ENCODE assay signal across 13 mouse cellular contexts in genomic region chr1:131600314-131600713, GRCm38 (mm10). TPM values are rescaled to one million over a fixed set of nuclear protein-coding genes. Genes with fewer than 3 reads are reported as not detected.
DNase-seq lines count a peak whose midpoint lies in the region; ATAC-seq and TF ChIP-seq lines count a peak whose summit lies in the region.
"Had no signal": no experiment of that assay in that cellular context is flagged by ENCODE, and none has a peak within 500 bp of the region (broad histone marks: within the 10 kb centered on the region; RNA-seq: fewer than 3 reads in every experiment).

No protein-coding gene starts in this region.

- DNase-seq in testis, postnatal 14 days (ENCODE audit: low spot score) = no peak
- DNase-seq in c-Kit-positive CD71-negative TER-119-negative erythroid progenitor cells, embryonic 14.5 days (ENCODE audit: low read depth) = peak; percentile 10
- peak; percentile 18 for DNase-seq in thymus, postnatal 25 days
- no peak for DNase-seq in urinary bladder, postnatal 10 days (ENCODE audit: low spot score)
- no peak for DNase-seq in heart, adult 18-20 months
- DNase-seq: right cerebral cortex, postnatal 4 days had no signal

- H3K4me1 ChIP-seq in intestine, postnatal 0 days (replicated peaks; ENCODE audit: control insufficient read depth, insufficient read depth, low read length) = no peaks in the 10 kb centered on the region
- H3K4me1 ChIP-seq in intestine, embryonic 15.5 days (replicated peaks) = no peaks in the 10 kb centered on the region
- peaks cover 3% of the 10 kb centered on the region; the same call in 1 of the 2 replicates for H3K4me1 ChIP-seq in testis, adult 2 months (ENCODE audit: control insufficient read depth, insufficient read depth, low read length)
- H3K4me1 ChIP-seq: forebrain, embryonic 13.5 days had no signal

- H3K4me2 ChIP-seq in intestine, postnatal 0 days (replicated peaks; ENCODE audit: low read depth) = no peak overlapping the region
- no peak overlapping the region for H3K4me2 ChIP-seq in intestine, embryonic 15.5 days (replicated peaks)
- H3K4me2 ChIP-seq: forebrain, embryonic 13.5 days; heart, embryonic 11.5 days had no signal

- H3K4me3 ChIP-seq in intestine, postnatal 0 days (ENCODE audit: low read depth, low read length) = no peak overlapping the region
- no peak overlapping the region for H3K4me3 ChIP-seq in intestine, embryonic 15.5 days (replicated peaks)
- H3K4me3 ChIP-seq in testis, adult 2 months (ENCODE audit: control insufficient read depth, low read depth, low read length) = no peak overlapping the region
- H3K4me3 ChIP-seq: forebrain, embryonic 13.5 days had no signal

- 38% methylated on average over 11 of the region's 11 CpGs for WGBS in intestine, postnatal 0 days
- 35% methylated on average over 11 of the region's 11 CpGs for WGBS in intestine, embryonic 15.5 days

- H3K36me3 ChIP-seq in intestine, postnatal 0 days (ENCODE audit: control insufficient read depth, insufficient read depth) = no peaks in the 10 kb centered on the region
- H3K36me3 ChIP-seq in intestine, embryonic 15.5 days = no peaks in the 10 kb centered on the region
- no peaks in the 10 kb centered on the region for H3K36me3 ChIP-seq in testis, adult 2 months (ENCODE audit: control insufficient read depth, insufficient read depth, low read length)

- H3K27ac ChIP-seq in intestine, postnatal 0 days (ENCODE audit: low read depth, low read length) = no peak overlapping the region
- no peak overlapping the region for H3K27ac ChIP-seq in intestine, embryonic 15.5 days
- no peak overlapping the region for H3K27ac ChIP-seq in testis, adult 2 months (ENCODE audit: control insufficient read depth, insufficient read depth, low read depth, low read length)
- H3K27ac ChIP-seq: forebrain, embryonic 13.5 days had no signal

- no peak for TF ChIP-seq POLR2A in testis, adult 2 months (IDR thresholded peaks at IDR 0.05; ENCODE audit: control insufficient read depth, low read depth, low read length)

- H3K9ac ChIP-seq in intestine, postnatal 0 days (ENCODE audit: low read depth, low read length) = no peak overlapping the region
- H3K9ac ChIP-seq in intestine, embryonic 15.5 days = no peak overlapping the region
- H3K9ac ChIP-seq: forebrain, embryonic 13.5 days had no signal

- H3K9me3 ChIP-seq in intestine, postnatal 0 days (ENCODE audit: control insufficient read depth) = no peaks in the 10 kb centered on the region
- H3K9me3 ChIP-seq in intestine, embryonic 15.5 days = no peaks in the 10 kb centered on the region
- H3K9me3 ChIP-seq: forebrain, embryonic 13.5 days had no signal

- TF ChIP-seq CTCF in intestine, postnatal 0 days (IDR thresholded peaks at IDR 0.05; ENCODE audit: low read depth) = peak; percentile 50
- TF ChIP-seq CTCF in testis, adult 2 months (IDR thresholded peaks at IDR 0.05; ENCODE audit: control insufficient read depth, insufficient read depth, insufficient replicate concordance, low read depth, low read length) = peak; percentile 18; the same call in 1 of the 2 replicates

- peaks cover 11% of the 10 kb centered on the region for H3K27me3 ChIP-seq in intestine, postnatal 0 days (replicated peaks; ENCODE audit: control insufficient read depth, insufficient read depth, low read length)
- peaks cover 10% of the 10 kb centered on the region; the same call in 1 of the 2 replicates for H3K27me3 ChIP-seq in intestine, embryonic 15.5 days (replicated peaks)
- H3K27me3 ChIP-seq in testis, adult 2 months (ENCODE audit: control insufficient read depth, insufficient read depth, low read length) = no peaks in the 10 kb centered on the region

- ATAC-seq in intestine, postnatal 0 days = no peak
- ATAC-seq in intestine, embryonic 15.5 days = no peak
- ATAC-seq: forebrain, embryonic 13.5 days had no signal

RNA-seq across cellular contexts. Expression of gene Avpr1b, which starts 1.3 kb away (rescaled TPM):
- 0.05 TPM in 1 of 2 replicates, not detected in the other for polyA plus RNA-seq in intestine, postnatal 0 days (2015; fragmentation: Nextera tagmentation; extraction: Ambion mirVana)
- not detected in 2 replicates for polyA plus RNA-seq in intestine, embryonic 15.5 days (2015; fragmentation: Nextera tagmentation; extraction: Ambion mirVana)
- polyA plus RNA-seq in testis, adult 2 months (2012; rRNA removed) = not detected in 2 replicates
- not detected for total RNA-seq in heart, adult 18-20 months (2021)
- total RNA-seq: left cerebral cortex, postnatal 14 days had no signal
- polyA plus RNA-seq: forebrain, embryonic 13.5 days; heart, embryonic 11.5 days; urinary bladder, adult 2 months had no signal

RNA-seq across cellular contexts. Expression of gene Ctse, which starts 37.8 kb away (rescaled TPM):
- 5.5 and 16.5 TPM in 2 replicates for polyA plus RNA-seq in intestine, postnatal 0 days (2015; fragmentation: Nextera tagmentation; extraction: Ambion mirVana)
- 0.85 and 2.1 TPM in 2 replicates for polyA plus RNA-seq in intestine, embryonic 15.5 days (2015; fragmentation: Nextera tagmentation; extraction: Ambion mirVana)
- polyA plus RNA-seq in testis, adult 2 months (2012; rRNA removed) = 0.07 and 0.32 TPM in 2 replicates
- total RNA-seq in heart, adult 18-20 months (2021) = 1 to 10 TPM in 1 of 2 experiments, under 1 TPM in 1; 0.52 to 2.5 TPM
- polyA plus RNA-seq: forebrain, embryonic 13.5 days had no signal

Comparison
In these comparisons a context has a peak if more than half of its experiments do, and no peak if none do; other contexts are left out.
1. DNase-seq: peak in c-Kit-positive CD71-negative TER-119-negative erythroid progenitor cells, embryonic 14.5 days (single experiment) and thymus, postnatal 25 days (single experiment); none in testis, postnatal 14 days (single experiment), urinary bladder, postnatal 10 days (single experiment) and heart, adult 18-20 months (0 of 2).